In genomic region chr2:3422548-3422947, GRCm38 (mm10) we compare ENCODE assay signal across 12 mouse cellular contexts. TPM values are rescaled to one million over a fixed set of nuclear protein-coding genes. Genes with fewer than 3 reads are reported as not detected.
DNase-seq lines count a peak whose midpoint lies in the region; ATAC-seq and TF ChIP-seq lines count a peak whose summit lies in the region.
"Had no signal": no experiment of that assay in that cellular context is flagged by ENCODE, and none has a peak within 500 bp of the region (broad histone marks: within the 10 kb centered on the region; RNA-seq: fewer than 3 reads in every experiment).

Meig1 (minus strand) TSS chr2:3422648.

- no peak within 1 kb of the TSS for H3K9ac ChIP-seq in forebrain, embryonic 11.5 days (ENCODE audit: low read length)
- H3K9ac ChIP-seq in forebrain, embryonic 16.5 days (replicated peaks; ENCODE audit: low read depth, low read length): no peak within 1 kb of the TSS
- no peak within 1 kb of the TSS for H3K9ac ChIP-seq in lung, embryonic 15.5 days
- no peak within 1 kb of the TSS for H3K9ac ChIP-seq in hindbrain, postnatal 0 days (replicated peaks; ENCODE audit: low read length)
- H3K9ac ChIP-seq in neural tube, embryonic 12.5 days: no peak within 1 kb of the TSS

- H3K4me1 ChIP-seq in forebrain, embryonic 11.5 days (replicated peaks; ENCODE audit: control insufficient read depth, insufficient read depth, low read length): peaks cover 4% of the 10 kb centered on the region
- H3K4me1 ChIP-seq in forebrain, embryonic 16.5 days (replicated peaks; ENCODE audit: control insufficient read depth, insufficient read depth, low read length): peaks cover 15% of the 10 kb centered on the region
- H3K4me1 ChIP-seq in lung, embryonic 15.5 days: peaks cover 13% of the 10 kb centered on the region; the same call in 1 of the 2 replicates
- 0 out of 2 replicates have a peak, but pooled peaks cover 3% of the 10 kb centered on the region for H3K4me1 ChIP-seq in hindbrain, postnatal 0 days (ENCODE audit: insufficient read depth, low read length)
- H3K4me1 ChIP-seq in neural tube, embryonic 12.5 days: peaks cover 7% of the 10 kb centered on the region; the same call in 1 of the 2 replicates

- no peak for TF ChIP-seq CTCF in hindbrain, postnatal 0 days (IDR thresholded peaks at IDR 0.05; ENCODE audit: low read depth)

- no peaks in the 10 kb centered on the region for H3K9me3 ChIP-seq in forebrain, embryonic 11.5 days (ENCODE audit: control insufficient read depth, low read length)
- no peaks in the 10 kb centered on the region for H3K9me3 ChIP-seq in forebrain, embryonic 16.5 days (ENCODE audit: control insufficient read depth, low read length)
- H3K9me3 ChIP-seq in lung, embryonic 15.5 days: no peaks in the 10 kb centered on the region
- no peaks in the 10 kb centered on the region for H3K9me3 ChIP-seq in hindbrain, postnatal 0 days (ENCODE audit: low read length)
- H3K9me3 ChIP-seq in neural tube, embryonic 12.5 days: no peaks in the 10 kb centered on the region

- no peaks in the 10 kb centered on the region for H3K36me3 ChIP-seq in forebrain, embryonic 11.5 days (ENCODE audit: control insufficient read depth, insufficient read depth, low read length)
- no peaks in the 10 kb centered on the region for H3K36me3 ChIP-seq in forebrain, embryonic 16.5 days (ENCODE audit: control insufficient read depth, insufficient read depth)
- no peaks in the 10 kb centered on the region for H3K36me3 ChIP-seq in lung, embryonic 15.5 days
- H3K36me3 ChIP-seq in hindbrain, postnatal 0 days (ENCODE audit: insufficient read depth, low read length): no peaks in the 10 kb centered on the region
- no peaks in the 10 kb centered on the region for H3K36me3 ChIP-seq in neural tube, embryonic 12.5 days

- no peak within 1 kb of the TSS for H3K27ac ChIP-seq in forebrain, embryonic 11.5 days (ENCODE audit: low read depth, low read length)
- H3K27ac ChIP-seq in forebrain, embryonic 16.5 days (ENCODE audit: low read length): no peak within 1 kb of the TSS
- H3K27ac ChIP-seq in lung, embryonic 15.5 days: no peak within 1 kb of the TSS
- no peak within 1 kb of the TSS for H3K27ac ChIP-seq in hindbrain, postnatal 0 days
- H3K27ac ChIP-seq in neural tube, embryonic 12.5 days: no peak within 1 kb of the TSS
- H3K27ac ChIP-seq: left cerebral cortex, adult 2 months had no signal

- no peak for DNase-seq in forebrain, embryonic 11.5 days (ENCODE audit: low spot score)
- DNase-seq in lung, postnatal 10 days: no peak
- no peak for DNase-seq in hindbrain, postnatal 0 days (ENCODE audit: low spot score)
- DNase-seq in frontal cortex, postnatal 10 days (ENCODE audit: low spot score in 2 of 2): no peak
- no peak for DNase-seq in adrenal gland, adult 18-20 months (ENCODE audit: low spot score in 2 of 2)
- DNase-seq: cerebellum, postnatal 25 days; heart, postnatal 4 days; thymus, adult 18-20 months had no signal

- no peak for ATAC-seq in forebrain, embryonic 11.5 days (replicated peaks; ENCODE audit: low FRiP score)
- ATAC-seq in forebrain, embryonic 16.5 days: no peak
- no peak for ATAC-seq in lung, embryonic 15.5 days (ENCODE audit: borderline replicate concordance, extremely low read depth, low FRiP score, low TSS enrichment)
- no peak for ATAC-seq in hindbrain, postnatal 0 days
- ATAC-seq in neural tube, embryonic 12.5 days (ENCODE audit: low FRiP score, low read depth): no peak

- no peak within 1 kb of the TSS for H3K4me3 ChIP-seq in forebrain, embryonic 11.5 days (ENCODE audit: low read depth, low read length)
- no peak within 1 kb of the TSS for H3K4me3 ChIP-seq in forebrain, embryonic 16.5 days (replicated peaks; ENCODE audit: low read length)
- H3K4me3 ChIP-seq in lung, embryonic 15.5 days: no peak within 1 kb of the TSS
- no peak within 1 kb of the TSS for H3K4me3 ChIP-seq in hindbrain, postnatal 0 days (ENCODE audit: low read length)
- H3K4me3 ChIP-seq in neural tube, embryonic 12.5 days: no peak within 1 kb of the TSS

- 72% methylated on average over 3 of the region's 3 CpGs for WGBS in forebrain, embryonic 11.5 days
- WGBS in forebrain, embryonic 16.5 days: 61% methylated on average over 3 of the region's 3 CpGs
- WGBS in lung, embryonic 15.5 days: 61% methylated on average over 3 of the region's 3 CpGs
- WGBS in hindbrain, postnatal 0 days: 72% methylated on average over 3 of the region's 3 CpGs
- 72% methylated on average over 3 of the region's 3 CpGs for WGBS in neural tube, embryonic 12.5 days

- H3K27me3 ChIP-seq in forebrain, embryonic 11.5 days (ENCODE audit: control insufficient read depth, insufficient read depth, low read length): peaks cover 6% of the 10 kb centered on the region; the same call in 1 of the 2 replicates
- no peaks in the 10 kb centered on the region for H3K27me3 ChIP-seq in forebrain, embryonic 16.5 days (replicated peaks; ENCODE audit: control insufficient read depth, insufficient read depth, low read length)
- H3K27me3 ChIP-seq in lung, embryonic 15.5 days: peaks cover 7% of the 10 kb centered on the region; the same call in 1 of the 2 replicates
- H3K27me3 ChIP-seq in hindbrain, postnatal 0 days (ENCODE audit: insufficient read depth, low read length): no peaks in the 10 kb centered on the region
- peaks cover 3% of the 10 kb centered on the region; the same call in 1 of the 2 replicates for H3K27me3 ChIP-seq in neural tube, embryonic 12.5 days (replicated peaks)

- H3K4me2 ChIP-seq in forebrain, embryonic 11.5 days (ENCODE audit: low read depth, low read length, severe bottlenecking): peak within 1 kb of the TSS; percentile 93; the same call in 1 of the 2 replicates
- no peak within 1 kb of the TSS for H3K4me2 ChIP-seq in forebrain, embryonic 16.5 days (ENCODE audit: low read length)
- peak within 1 kb of the TSS; percentile 97 for H3K4me2 ChIP-seq in lung, embryonic 15.5 days
- peak within 1 kb of the TSS; percentile 99; the same call in 1 of the 2 replicates for H3K4me2 ChIP-seq in hindbrain, postnatal 0 days (ENCODE audit: low read depth, low read length)
- H3K4me2 ChIP-seq in neural tube, embryonic 12.5 days (replicated peaks): peak within 1 kb of the TSS; percentile 80; the same call in 1 of the 2 replicates

RNA-seq across cellular contexts. Expression of gene Meig1, which starts in this region (rescaled TPM):
- polyA plus RNA-seq in forebrain, embryonic 11.5 days (2014; fragmentation: Nextera tagmentation; extraction: Ambion mirVana): 0.53 TPM in 1 of 2 replicates, not detected in the other
- 3.7 and 6.7 TPM in 2 replicates for polyA plus RNA-seq in forebrain, embryonic 16.5 days (2015; fragmentation: Nextera tagmentation; extraction: Ambion mirVana)
- 9.8 and 10.8 TPM in 2 replicates for polyA plus RNA-seq in lung, embryonic 15.5 days (2015; fragmentation: Nextera tagmentation; extraction: Ambion mirVana)
- total RNA-seq in hindbrain, postnatal 0 days (2014; rRNA removed): 3.0 and 6.4 TPM in 2 replicates
- polyA plus RNA-seq in hindbrain, postnatal 0 days (2015; fragmentation: Nextera tagmentation; extraction: Ambion mirVana): 12.4 and 15.8 TPM in 2 replicates
- 0.52 and 1.1 TPM in 2 replicates for polyA plus RNA-seq in neural tube, embryonic 12.5 days (2016; fragmentation: Nextera tagmentation; extraction: Ambion mirVana)
- not detected for total RNA-seq in adrenal gland, adult 18-20 months (2021)
- total RNA-seq: heart, postnatal 4 days had no signal
